Mouse (Mus musculus) central nervous system, embryonic 11.5 days (tissue): ENCODE results near the gene Lhb. TPM values are rescaled to one million over a fixed set of nuclear protein-coding genes. Genes with fewer than 3 reads are reported as not detected.

ENCODE experiments used
- polyA plus RNA-seq: library from polyadenylated mRNA; depleted of rRNA; stranded (reverse); fragments of >200 nt; gene quantifications from 2 replicates; pipeline ENCODE4 v1.2.3, GENCODE M21; 2012; rRNA removed

Lhb gene
- polyA plus RNA-seq, result 0.16 TPM in 1 of 2 replicates, not detected in the other

GRCm38 (mm10) chr7:45420615-45420919, at the start of gene Lhb:
Gene Lhb, plus strand, starts transcription at chr7:45420820.

GRCm38 (mm10) chr7:45395578-45396336, 24.9 kb upstream of the Lhb start, which contains the start of gene Snrnp70:
Gene Snrnp70, minus strand, starts transcription at chr7:45395742.

GRCm38 (mm10) chr7:45405091-45406075, 15.2 kb upstream of the Lhb start, which contains the start of gene Kcna7:
Gene Kcna7, plus strand, starts transcription at chr7:45405653.

GRCm38 (mm10) chr7:45413113-45413863, 7.3 kb upstream of the Lhb start, which contains the start of gene Ntf5:
Gene Ntf5, plus strand, starts transcription at chr7:45413695.

GRCm38 (mm10) chr7:45434203-45435015, 13.8 kb downstream of the Lhb start, which contains the start of gene Gys1:
Gene Gys1, plus strand, starts transcription at chr7:45434844.

GRCm38 (mm10) chr7:45437521-45438276, 17.1 kb downstream of the Lhb start, which contains the start of gene Ruvbl2:
Gene Ruvbl2, minus strand, starts transcription at chr7:45438096.

GRCm38 (mm10) chr7:45459564-45460140, 39.0 kb downstream of the Lhb start, which contains the start of gene Ftl1:
Gene Ftl1, minus strand, starts transcription at chr7:45459884.

GRCm38 (mm10) chr7:45466283-45467089, 45.9 kb downstream of the Lhb start, which contains the start of gene Bax:
Gene Bax, minus strand, starts transcription at chr7:45466898.

Other genes with a start within 250 kb of the Lhb start
- gene Gfy, start 241.3 kb upstream of the Lhb start, polyA plus RNA-seq, result 0.04 and 0.07 TPM in 2 replicates
- gene Pth2, start 239.8 kb upstream of the Lhb start, polyA plus RNA-seq, result 0.26 TPM in 1 of 2 replicates, not detected in the other
- gene Ccdc155, start 215.9 kb upstream of the Lhb start, polyA plus RNA-seq, result 0.92 and 1.1 TPM in 2 replicates
- 2.0 and 3.1 TPM in 2 replicates for gene Dkkl1, start 208.7 kb upstream of the Lhb start, polyA plus RNA-seq
- gene Tead2, start 205.1 kb upstream of the Lhb start, polyA plus RNA-seq, result 557 and 610 TPM in 2 replicates
- 1.8 and 2.6 TPM in 2 replicates for gene Cd37, start 181.7 kb upstream of the Lhb start, polyA plus RNA-seq
- 0.17 and 0.30 TPM in 2 replicates for gene Slc6a16, start 179.7 kb upstream of the Lhb start, polyA plus RNA-seq
- not detected in 2 replicates for gene Slc6a21, start 143.3 kb upstream of the Lhb start, polyA plus RNA-seq
- 18.1 and 19.9 TPM in 2 replicates for gene Trpm4, start 87.0 kb upstream of the Lhb start, polyA plus RNA-seq
- gene Hrc, start 85.5 kb upstream of the Lhb start, polyA plus RNA-seq, result 1.7 and 4.2 TPM in 2 replicates
- 13.7 and 16.5 TPM in 2 replicates for gene Ppfia3, start 53.8 kb upstream of the Lhb start, polyA plus RNA-seq
- 3.5 and 3.6 TPM in 2 replicates for gene Lin7b, start 50.2 kb upstream of the Lhb start, polyA plus RNA-seq
- gene Snrnp70, start 25.1 kb upstream of the Lhb start, polyA plus RNA-seq, result 695 and 1,491 TPM in 2 replicates
- gene Kcna7, start 15.2 kb upstream of the Lhb start, polyA plus RNA-seq, result 0.04 TPM in 1 of 2 replicates, not detected in the other
- 1.3 and 2.1 TPM in 2 replicates for gene Ntf5, start 7.1 kb upstream of the Lhb start, polyA plus RNA-seq
- 19.0 and 32.3 TPM in 2 replicates for gene Gys1, start 14.0 kb downstream of the Lhb start, polyA plus RNA-seq
- gene Ruvbl2, start 17.3 kb downstream of the Lhb start, polyA plus RNA-seq, result 154 and 206 TPM in 2 replicates
- 1,702 and 1,837 TPM in 2 replicates for gene Ftl1, start 39.1 kb downstream of the Lhb start, polyA plus RNA-seq
- gene Bax, start 46.1 kb downstream of the Lhb start, polyA plus RNA-seq, result 146 and 199 TPM in 2 replicates
- 0.24 and 0.80 TPM in 2 replicates for gene Tulp2, start 61.1 kb downstream of the Lhb start, polyA plus RNA-seq
- gene Gm45808, start 66.0 kb downstream of the Lhb start, polyA plus RNA-seq, result not detected in 2 replicates
- 3.5 and 3.9 TPM in 2 replicates for gene Dhdh, start 68.0 kb downstream of the Lhb start, polyA plus RNA-seq
- gene Nucb1, start 89.6 kb downstream of the Lhb start, polyA plus RNA-seq, result 101 and 117 TPM in 2 replicates
- gene Ppp1r15a, start 105.4 kb downstream of the Lhb start, polyA plus RNA-seq, result 14.8 and 20.2 TPM in 2 replicates
- gene Plekha4, start 105.5 kb downstream of the Lhb start, polyA plus RNA-seq, result 1.8 and 4.0 TPM in 2 replicates
- 0.37 and 0.56 TPM in 2 replicates for gene Hsd17b14, start 134.1 kb downstream of the Lhb start, polyA plus RNA-seq
- 29.4 and 42.2 TPM in 2 replicates for gene Bcat2, start 149.3 kb downstream of the Lhb start, polyA plus RNA-seq
- gene Fgf21, start 194.7 kb downstream of the Lhb start, polyA plus RNA-seq, result 0.07 TPM in 1 of 2 replicates, not detected in the other
- 0.01 and 0.04 TPM in 2 replicates for gene Fut1, start 196.5 kb downstream of the Lhb start, polyA plus RNA-seq
- 0.20 and 0.22 TPM in 2 replicates for gene Izumo1, start 201.0 kb downstream of the Lhb start, polyA plus RNA-seq
- gene Rasip1, start 206.7 kb downstream of the Lhb start, polyA plus RNA-seq, result 7.7 and 8.8 TPM in 2 replicates
- 2.8 and 5.1 TPM in 2 replicates for gene Mamstr, start 219.2 kb downstream of the Lhb start, polyA plus RNA-seq
- 0.02 and 0.15 TPM in 2 replicates for gene Fut2, start 245.6 kb downstream of the Lhb start, polyA plus RNA-seq